Mouse (Mus musculus): Measurements from ENCODE around the gene Crlf1. TPM values are rescaled to one million over a fixed set of nuclear protein-coding genes. Genes with fewer than 3 reads are reported as not detected.
A peak's percentile ranks its signal among the peaks of the same experiment; 100 is the strongest.

The Crlf1 gene
- polyA plus RNA-seq, 1 experiment from 2014 or later: 21.1 TPM

DNA sequence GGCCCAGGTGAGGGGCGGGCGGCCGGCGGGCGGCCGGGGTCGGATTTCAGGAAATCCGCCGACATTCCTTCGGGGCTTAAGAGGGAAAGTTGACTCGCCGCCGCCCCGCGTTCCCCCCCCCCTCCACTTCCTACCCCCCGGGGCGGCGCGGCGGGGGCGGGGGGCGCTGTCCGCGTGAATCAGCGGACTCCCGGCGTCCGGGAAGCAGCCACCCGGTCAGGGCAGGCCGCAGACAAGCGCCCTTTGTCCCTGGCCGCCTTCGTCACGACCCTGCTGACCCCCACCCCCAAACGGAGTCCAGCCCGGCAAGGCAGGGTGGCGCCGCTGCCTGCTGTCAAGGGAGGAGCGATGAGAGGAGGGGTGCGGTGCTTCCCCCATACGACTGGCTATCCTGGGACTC lies 3.4 kb upstream of the Crlf1 start:
- Histone ChIP-seq H3K36me3 (no peaks in the 10 kb centered on the region), H3K27me3 (peaks cover 98% of the 10 kb centered on the region), H3K9me3 (replicated peaks) (no peaks in the 10 kb centered on the region), H3K27ac (0 out of 2 replicates have a peak overlapping the region, but pooled peaks have one; percentile 33), H3K9ac (peak overlapping the region; percentile 22; the same call in 1 of the 2 replicates), H3K4me2 (peak overlapping the region; percentile 65), H3K4me1 (peaks cover 77% of the 10 kb centered on the region), H3K4me3 (replicated peaks) (peak overlapping the region; percentile 39)
- no peak for ATAC-seq (replicated peaks; ENCODE audit: low FRiP score)
- under 1% methylated on average over 32 of the region's 41 CpGs for WGBS

DNA sequence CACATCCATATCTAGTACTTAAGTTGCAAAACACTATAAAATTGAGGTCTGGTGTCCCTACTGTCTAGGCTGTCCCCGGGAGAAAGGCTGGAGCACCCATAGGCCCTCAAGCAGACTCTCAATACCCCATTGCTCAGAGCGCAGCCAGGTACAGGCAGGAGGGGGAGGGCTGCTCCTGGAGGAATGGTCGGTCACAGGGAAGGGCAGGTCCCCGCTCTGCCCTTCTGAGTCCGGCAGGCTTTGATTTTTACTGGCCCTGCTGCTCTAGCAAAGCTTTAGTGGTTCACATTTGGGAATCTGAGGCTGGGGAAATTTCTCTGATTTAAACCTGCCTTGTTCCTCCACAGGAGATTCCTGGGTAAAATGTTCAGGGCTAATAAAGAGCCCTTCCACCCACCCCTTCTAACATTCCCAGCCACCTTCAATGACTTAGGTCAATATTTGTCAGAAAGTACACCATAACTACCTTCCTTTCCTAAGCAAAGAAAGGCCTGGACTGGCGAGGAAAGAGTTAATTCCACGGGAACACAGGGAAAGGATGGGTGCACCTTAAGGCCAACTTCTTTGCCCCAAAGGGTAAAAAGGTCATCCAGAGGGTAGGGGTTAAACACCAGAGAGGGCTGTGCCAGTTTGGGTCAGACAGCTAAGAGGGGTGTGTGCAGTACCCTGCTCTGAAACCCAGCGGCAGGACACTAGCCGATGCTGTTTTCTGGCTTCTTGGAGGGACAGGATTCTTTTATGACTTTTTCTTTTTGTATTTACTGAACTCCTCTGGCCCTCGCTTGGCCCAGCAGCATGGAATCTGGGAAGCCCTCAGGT lies 2.7 kb upstream of the Crlf1 start:
- H3K36me3 ChIP-seq: no peaks in the 10 kb centered on the region
- no peak overlapping the region for H3K9ac ChIP-seq
- no peaks in the 10 kb centered on the region for H3K9me3 ChIP-seq (replicated peaks)
- peak overlapping the region; percentile 65 for H3K4me2 ChIP-seq
- 0 out of 2 replicates have a peak overlapping the region, but pooled peaks have one; percentile 33 for H3K27ac ChIP-seq
- 11% methylated on average over 10 of the region's 10 CpGs for WGBS
- H3K27me3 ChIP-seq: peaks cover 98% of the 10 kb centered on the region
- peak overlapping the region; percentile 39 for H3K4me3 ChIP-seq (replicated peaks)
- peaks cover 84% of the 10 kb centered on the region for H3K4me1 ChIP-seq
- ATAC-seq (replicated peaks; ENCODE audit: low FRiP score): no peak

DNA sequence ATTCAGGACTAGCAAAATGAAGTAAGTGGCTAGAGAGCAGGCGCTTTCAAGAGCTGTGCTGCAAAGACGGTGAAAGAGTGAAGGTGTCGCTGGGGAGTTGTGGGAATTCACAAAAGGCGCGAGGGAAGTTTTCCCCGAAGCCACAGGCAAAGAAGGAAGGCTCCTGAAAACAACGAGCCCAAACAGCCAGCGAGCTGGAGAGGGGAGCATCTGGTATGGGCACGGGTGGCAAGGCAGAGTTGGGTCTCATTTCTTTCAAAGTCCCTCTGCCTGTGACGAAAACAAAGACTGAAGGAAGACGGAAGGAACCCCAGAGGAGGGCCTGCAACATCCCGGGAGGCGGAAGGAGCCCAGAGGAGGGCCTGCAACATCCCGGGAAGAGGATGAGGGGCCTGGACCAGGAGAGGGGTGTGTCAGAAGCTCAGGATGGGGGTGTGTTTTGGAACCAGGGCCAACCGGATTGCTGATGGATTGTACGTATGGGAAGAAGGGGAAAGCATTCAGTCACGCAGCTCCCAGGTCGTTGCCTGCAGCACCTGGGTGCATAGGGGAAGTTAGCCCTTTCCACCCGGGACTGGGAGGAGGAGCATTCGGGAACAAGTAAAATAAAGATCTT lies 2.0 kb upstream of the Crlf1 start:
- Histone ChIP-seq H3K9me3 (replicated peaks) (no peaks in the 10 kb centered on the region), H3K4me3 (replicated peaks) (no peak overlapping the region; the same call in 1 of the 2 replicates), H3K4me2 (peak overlapping the region; percentile 32), H3K4me1 (peaks cover 90% of the 10 kb centered on the region), H3K36me3 (no peaks in the 10 kb centered on the region), H3K27me3 (peaks cover 98% of the 10 kb centered on the region), H3K9ac (no peak overlapping the region), H3K27ac (no peak overlapping the region)
- 4% methylated on average over 20 of the region's 20 CpGs for WGBS
- ATAC-seq (replicated peaks; ENCODE audit: low FRiP score): no peak

DNA sequence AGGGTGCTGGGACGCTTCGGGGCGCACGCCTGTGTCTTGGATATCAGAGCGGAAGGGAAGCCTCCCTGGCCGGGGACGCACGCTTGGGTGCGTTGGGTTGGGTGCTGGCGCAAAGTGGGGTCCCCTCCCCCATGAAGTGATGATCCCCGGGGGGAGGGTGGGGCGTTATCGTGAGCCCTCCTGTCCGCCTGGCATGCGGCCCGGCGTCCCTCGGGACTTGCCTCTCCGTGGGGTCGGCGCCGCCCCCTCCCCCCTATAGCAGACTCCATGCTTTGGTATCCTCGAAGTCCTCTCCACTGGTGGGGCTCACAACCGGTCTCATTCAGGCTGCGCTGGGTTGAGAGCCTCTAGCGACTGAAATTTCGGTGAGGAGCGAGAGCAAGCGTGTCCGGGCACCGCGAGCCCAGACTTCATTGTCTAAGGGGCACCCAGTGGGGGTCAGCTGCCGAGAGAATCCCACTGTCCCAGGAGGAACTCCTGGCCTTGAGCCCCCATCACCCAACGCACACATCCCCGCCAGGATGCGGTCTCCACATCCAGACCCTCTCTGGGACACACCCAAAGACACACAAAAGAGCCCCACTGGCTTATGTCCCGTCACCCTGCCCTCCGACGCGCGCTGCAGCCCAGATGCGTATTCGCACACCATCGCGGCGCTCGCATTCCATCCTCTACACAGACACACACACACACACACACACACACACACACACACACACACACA lies 896 bp downstream of the Crlf1 start:
- no peaks in the 10 kb centered on the region for H3K36me3 ChIP-seq
- H3K4me2 ChIP-seq: peak overlapping the region; percentile 82
- ATAC-seq (replicated peaks; ENCODE audit: low FRiP score): no peak
- under 1% methylated on average over 47 of the region's 47 CpGs for WGBS
- peaks cover 70% of the 10 kb centered on the region for H3K4me1 ChIP-seq
- H3K27me3 ChIP-seq: peaks cover 100% of the 10 kb centered on the region
- H3K9ac ChIP-seq: peak overlapping the region; percentile 27; the same call in 1 of the 2 replicates
- H3K4me3 ChIP-seq (replicated peaks): peak overlapping the region; percentile 47
- no peaks in the 10 kb centered on the region for H3K9me3 ChIP-seq (replicated peaks)
- H3K27ac ChIP-seq: no peak overlapping the region

DNA sequence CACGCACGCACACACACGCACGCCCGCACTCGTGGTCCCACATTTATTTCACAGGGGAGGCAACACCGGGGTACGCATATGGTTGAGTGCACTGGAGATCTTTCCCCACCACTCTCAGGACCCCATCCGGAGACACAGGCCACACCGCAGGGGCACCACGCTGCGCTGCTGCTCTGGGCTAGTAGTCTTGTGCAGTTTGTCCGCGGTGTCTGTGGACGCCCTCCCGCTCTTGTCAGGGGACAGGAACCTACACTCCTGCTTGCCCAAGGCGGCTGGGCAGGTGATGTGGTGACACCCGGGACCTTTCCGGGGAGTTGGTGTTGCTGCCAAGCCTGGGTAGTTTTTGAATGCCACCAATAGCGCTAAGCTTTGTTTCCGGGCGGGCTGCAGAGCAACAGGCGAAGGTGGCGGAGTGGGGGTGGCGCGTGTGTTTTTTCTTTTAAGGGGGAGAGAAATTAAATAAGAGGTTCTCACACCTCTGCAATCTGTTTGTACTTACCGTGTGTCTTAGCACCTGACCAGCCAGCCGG lies 1.5 kb downstream of the Crlf1 start:
- H3K4me3 ChIP-seq (replicated peaks): peak overlapping the region; percentile 47
- H3K9me3 ChIP-seq (replicated peaks): no peaks in the 10 kb centered on the region
- peak overlapping the region; percentile 82 for H3K4me2 ChIP-seq
- H3K9ac ChIP-seq: no peak overlapping the region
- no peaks in the 10 kb centered on the region for H3K36me3 ChIP-seq
- ATAC-seq (replicated peaks; ENCODE audit: low FRiP score): no peak
- H3K4me1 ChIP-seq: peaks cover 64% of the 10 kb centered on the region
- H3K27me3 ChIP-seq: peaks cover 100% of the 10 kb centered on the region
- H3K27ac ChIP-seq: no peak overlapping the region
- WGBS: 2% methylated on average over 27 of the region's 28 CpGs

DNA sequence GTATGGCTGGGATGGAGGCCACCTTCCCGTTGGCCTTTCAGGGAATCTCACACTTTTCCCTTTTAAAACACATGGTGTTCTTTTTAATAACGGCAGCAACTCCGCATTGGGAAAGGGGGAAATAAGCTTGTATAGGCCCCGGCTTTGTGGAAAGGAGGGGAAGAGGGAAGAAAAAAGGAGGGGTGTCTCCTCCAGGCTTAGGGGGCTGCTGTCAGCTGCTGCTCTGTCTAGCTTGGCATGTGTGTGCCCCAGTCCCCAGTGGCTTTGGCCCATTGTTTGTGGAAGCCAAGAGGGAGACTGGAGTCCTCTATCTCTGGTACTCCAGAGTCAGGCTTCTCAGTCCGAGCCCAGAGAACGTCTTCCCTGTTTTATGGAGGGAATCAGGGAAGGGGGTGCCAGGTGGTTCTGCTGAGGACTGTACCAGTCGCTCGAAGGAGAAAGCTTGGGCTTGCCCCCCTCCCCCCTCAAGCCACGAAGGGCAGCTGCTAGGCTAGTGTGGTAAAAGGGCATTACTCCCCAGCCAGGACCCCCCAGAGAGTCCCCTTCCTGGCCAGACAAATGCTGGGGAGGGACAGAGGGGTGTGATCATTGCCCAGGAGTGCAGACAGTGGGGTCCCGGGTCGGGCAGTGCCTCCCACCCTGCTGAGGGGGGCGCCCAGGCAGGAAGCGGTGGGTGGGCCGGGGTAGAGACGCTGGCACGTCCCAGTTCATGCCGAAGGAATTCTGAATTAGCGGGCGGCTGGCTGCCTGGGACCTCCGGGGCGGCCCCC lies 2.2 kb downstream of the Crlf1 start:
- Histone ChIP-seq H3K9ac (no peak overlapping the region; the same call in 1 of the 2 replicates), H3K4me3 (replicated peaks) (peak overlapping the region; percentile 47)
- WGBS: 2% methylated on average over 21 of the region's 21 CpGs

DNA sequence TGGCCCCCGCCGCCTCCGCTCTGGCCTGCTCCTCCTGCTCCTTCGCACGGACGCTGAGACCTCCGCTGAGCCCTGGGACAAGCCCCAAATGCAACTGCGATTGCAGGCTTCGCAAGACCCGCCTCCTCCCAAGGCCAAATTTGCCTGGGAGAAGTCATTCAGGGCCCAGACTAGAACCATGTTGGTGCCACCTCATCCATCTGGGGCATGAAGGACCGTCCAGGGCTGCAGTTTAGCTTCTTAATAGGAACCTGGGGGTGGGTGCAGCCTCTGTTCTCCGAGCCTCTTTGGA lies 2.8 kb downstream of the Crlf1 start:
- Histone ChIP-seq H3K4me2 (peak overlapping the region; percentile 42), H3K36me3 (no peaks in the 10 kb centered on the region), H3K9ac (no peak overlapping the region), H3K4me1 (peaks cover 60% of the 10 kb centered on the region), H3K27me3 (peaks cover 100% of the 10 kb centered on the region), H3K9me3 (replicated peaks) (no peaks in the 10 kb centered on the region), H3K4me3 (replicated peaks) (peak overlapping the region; percentile 47), H3K27ac (no peak overlapping the region)
- no peak for ATAC-seq (replicated peaks; ENCODE audit: low FRiP score)
- 8% methylated on average over 12 of the region's 12 CpGs for WGBS

More for the DNA sequence above, 2.2 kb downstream of the Crlf1 start:
- Histone ChIP-seq H3K27ac (no peak overlapping the region), H3K9me3 (replicated peaks) (no peaks in the 10 kb centered on the region), H3K4me2 (peak overlapping the region; percentile 82), H3K36me3 (no peaks in the 10 kb centered on the region), H3K4me1 (peaks cover 62% of the 10 kb centered on the region), H3K27me3 (peaks cover 100% of the 10 kb centered on the region)
- no peak for ATAC-seq (replicated peaks; ENCODE audit: low FRiP score)

DNA sequence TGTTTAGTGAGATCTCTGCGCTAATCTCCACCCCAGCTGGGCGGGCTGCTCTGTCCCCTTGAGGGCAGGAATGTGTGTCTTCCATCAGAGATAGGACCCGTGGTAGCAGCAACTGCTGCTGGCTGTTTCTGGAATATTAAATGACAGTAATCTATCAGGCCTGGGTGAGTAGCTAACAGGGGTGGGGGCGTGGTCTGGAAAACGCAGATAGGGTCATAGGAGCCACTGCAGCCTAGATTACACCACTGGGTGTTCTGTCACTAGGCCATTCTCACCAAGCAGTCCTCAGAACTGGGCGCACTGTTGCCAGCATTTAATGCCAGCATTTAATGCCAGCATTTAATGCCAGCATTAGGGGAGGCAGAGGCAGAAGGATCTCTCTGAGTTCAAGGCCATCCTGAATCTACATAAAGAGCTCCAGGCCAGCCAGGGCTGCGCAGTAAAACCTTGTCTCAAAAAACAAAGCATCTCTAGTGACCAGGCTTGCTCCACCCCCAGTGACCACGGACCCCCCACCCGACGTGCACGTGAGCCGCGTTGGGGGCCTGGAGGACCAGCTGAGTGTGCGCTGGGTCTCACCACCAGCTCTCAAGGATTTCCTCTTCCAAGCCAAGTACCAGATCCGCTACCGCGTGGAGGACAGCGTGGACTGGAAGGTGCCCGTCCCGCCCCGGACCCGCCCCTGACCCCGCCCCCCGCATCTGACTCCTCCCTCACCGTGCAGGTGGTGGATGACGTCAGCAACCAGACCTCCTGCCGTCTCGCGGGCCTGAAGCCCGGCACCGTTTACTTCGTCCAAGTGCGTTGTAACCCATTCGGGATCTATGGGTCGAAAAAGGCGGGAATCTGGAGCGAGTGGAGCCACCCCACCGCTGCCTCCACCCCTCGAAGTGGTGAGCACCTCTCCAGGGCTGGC lies 7.7 kb downstream of the Crlf1 start:
- no peak overlapping the region for H3K9ac ChIP-seq
- no peak overlapping the region for H3K27ac ChIP-seq
- peaks cover 85% of the 10 kb centered on the region for H3K27me3 ChIP-seq
- H3K4me1 ChIP-seq: peaks cover 58% of the 10 kb centered on the region
- WGBS: 9% methylated on average over 38 of the region's 39 CpGs
- H3K9me3 ChIP-seq (replicated peaks): no peaks in the 10 kb centered on the region
- ATAC-seq (replicated peaks; ENCODE audit: low FRiP score): no peak
- H3K4me2 ChIP-seq: peak overlapping the region; percentile 50
- no peaks in the 10 kb centered on the region for H3K36me3 ChIP-seq
- peak overlapping the region; percentile 25 for H3K4me3 ChIP-seq (replicated peaks)

DNA sequence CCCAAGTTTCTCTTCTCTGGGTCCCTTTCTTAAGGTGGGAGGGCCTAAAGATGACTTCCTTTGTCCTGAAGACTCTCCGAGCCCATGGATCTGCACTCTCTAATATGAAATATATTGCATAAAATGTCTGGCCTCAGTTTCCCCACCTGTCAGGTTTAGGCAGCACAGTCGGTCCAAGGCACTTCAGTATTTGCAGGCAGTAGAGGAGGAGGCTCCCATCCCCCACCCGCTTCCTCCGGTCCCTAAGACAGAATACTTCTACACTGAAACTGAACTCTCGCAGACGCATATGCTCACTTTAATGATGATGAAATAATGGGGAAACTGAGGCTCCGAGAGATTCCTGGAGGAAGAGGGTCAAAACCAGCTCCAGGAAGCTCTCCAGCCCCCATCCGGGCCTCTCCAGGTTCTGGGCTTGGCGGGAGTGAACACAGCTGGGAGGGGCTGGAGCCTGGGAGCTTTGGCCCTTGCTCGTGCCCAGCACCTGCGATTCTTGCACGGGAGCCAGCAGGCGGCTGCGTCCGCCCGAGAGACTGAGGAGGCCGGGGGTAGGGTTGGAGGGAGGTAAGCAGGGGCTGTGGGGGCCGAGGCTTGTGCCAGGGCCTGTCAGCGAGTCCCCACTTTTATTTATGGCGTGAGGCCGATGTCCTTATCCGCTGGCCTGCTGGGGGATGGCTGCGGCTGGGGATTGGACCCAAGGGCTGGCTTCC lies 9.0 kb downstream of the Crlf1 start:
- Histone ChIP-seq H3K9ac (no peak overlapping the region), H3K36me3 (peaks cover 3% of the 10 kb centered on the region), H3K4me2 (peak overlapping the region; percentile 29; the same call in 1 of the 2 replicates), H3K4me3 (replicated peaks) (no peak overlapping the region), H3K4me1 (peaks cover 63% of the 10 kb centered on the region), H3K9me3 (replicated peaks) (no peaks in the 10 kb centered on the region), H3K27ac (no peak overlapping the region), H3K27me3 (peaks cover 72% of the 10 kb centered on the region)
- WGBS: 10% methylated on average over 23 of the region's 23 CpGs
- ATAC-seq (replicated peaks; ENCODE audit: low FRiP score): no peak

DNA sequence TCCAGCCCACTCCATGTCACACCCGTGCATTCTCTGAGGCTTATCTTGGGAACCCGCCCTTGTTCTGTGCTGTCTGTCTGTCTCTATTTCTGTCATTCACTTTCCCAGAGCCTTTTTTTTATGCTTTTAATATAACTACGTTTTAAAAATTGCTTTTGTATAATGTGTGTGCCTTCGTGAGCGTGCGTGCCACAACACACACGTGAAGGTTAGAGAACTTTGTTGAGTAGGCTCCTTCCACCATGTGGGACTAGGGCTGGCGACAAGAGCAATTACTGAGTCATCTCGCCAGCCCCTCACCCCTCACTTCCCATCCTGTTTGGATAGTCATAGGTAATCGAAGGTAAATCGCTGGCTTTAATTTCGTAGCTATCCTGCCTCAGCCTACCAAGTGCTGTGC lies 9.6 kb downstream of the Crlf1 start:
- Histone ChIP-seq H3K4me3 (replicated peaks) (no peak overlapping the region), H3K27ac (no peak overlapping the region), H3K27me3 (peaks cover 66% of the 10 kb centered on the region), H3K4me1 (peaks cover 69% of the 10 kb centered on the region), H3K36me3 (peaks cover 9% of the 10 kb centered on the region), H3K9me3 (replicated peaks) (no peaks in the 10 kb centered on the region), H3K4me2 (peak overlapping the region; percentile 29; the same call in 1 of the 2 replicates), H3K9ac (no peak overlapping the region)
- WGBS: 29% methylated on average over 12 of the region's 12 CpGs
- no peak for ATAC-seq (replicated peaks; ENCODE audit: low FRiP score)

Measured in kidney, embryonic 15.5 days (tissue).